Mouse (Mus musculus): ENCODE measurements around the gene Rapgef2. TPM values are rescaled to one million over a fixed set of nuclear protein-coding genes. Genes with fewer than 3 reads are reported as not detected.

Rapgef2 gene
- polyA plus RNA-seq, 2 experiments, result 7.6 to 12.5 TPM

DNA sequence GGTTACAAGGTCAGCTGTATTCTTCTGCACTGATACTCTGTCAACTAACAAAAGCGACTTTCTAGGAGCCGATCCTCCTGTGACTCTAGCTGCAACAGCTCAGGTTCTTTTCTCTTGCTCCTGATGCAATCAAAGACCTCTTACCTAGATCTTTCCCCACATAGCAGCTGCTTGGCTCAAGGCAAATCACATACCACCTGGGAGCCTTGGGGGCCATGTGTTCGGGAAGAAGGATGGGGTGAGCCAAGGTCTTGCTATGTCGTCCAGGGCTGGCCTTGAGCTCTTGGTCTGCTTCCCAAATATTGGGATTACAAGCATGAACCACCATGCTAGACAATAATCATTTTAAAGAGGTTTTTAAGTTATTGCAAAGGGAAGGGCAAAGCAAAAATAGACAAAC, 11.0 kb upstream of the Rapgef2 start:
- H3K9me3 ChIP-seq (ENCODE audit: control insufficient read depth, low read length), result no peaks in the 10 kb centered on the region
- DNase-seq (ENCODE audit: low spot score) (no peak), ATAC-seq (ENCODE audit: low FRiP score, low read depth) (no peak)
- no peaks in the 10 kb centered on the region for H3K36me3 ChIP-seq (ENCODE audit: control insufficient read depth, insufficient read depth, low read length)
- H3K4me2 ChIP-seq (replicated peaks; ENCODE audit: low read depth, low read length, severe bottlenecking), result no peak overlapping the region
- TF ChIP-seq POLR2A (IDR thresholded peaks at IDR 0.05; ENCODE audit: borderline replicate concordance, extremely low read depth, insufficient read depth, insufficient read length), result no peak
- no peak overlapping the region for H3K27ac ChIP-seq (replicated peaks; ENCODE audit: low read depth, low read length)
- no peaks in the 10 kb centered on the region for H3K27me3 ChIP-seq (ENCODE audit: control insufficient read depth, insufficient read depth, low read length)
- H3K4me3 ChIP-seq (replicated peaks; ENCODE audit: low read length), result no peak overlapping the region
- H3K9ac ChIP-seq (ENCODE audit: low read depth, low read length, severe bottlenecking), result no peak overlapping the region
- WGBS, result 75% methylated on average over 4 of the region's 4 CpGs
- H3K4me1 ChIP-seq (ENCODE audit: control insufficient read depth, insufficient read depth, low read length), result no peaks in the 10 kb centered on the region

- no peak overlapping the region for H3K27ac ChIP-seq (replicated peaks; ENCODE audit: low read depth, low read length)
- H3K4me2 ChIP-seq (replicated peaks; ENCODE audit: low read depth, low read length, severe bottlenecking), result no peak overlapping the region
- TF ChIP-seq POLR2A (IDR thresholded peaks at IDR 0.05; ENCODE audit: borderline replicate concordance, extremely low read depth, insufficient read depth, insufficient read length), result no peak
- no peak overlapping the region for H3K9ac ChIP-seq (ENCODE audit: low read depth, low read length, severe bottlenecking)
- no peaks in the 10 kb centered on the region for H3K9me3 ChIP-seq (ENCODE audit: control insufficient read depth, low read length)
- DNase-seq (ENCODE audit: low spot score), result no peak
- no peaks in the 10 kb centered on the region for H3K36me3 ChIP-seq (ENCODE audit: control insufficient read depth, insufficient read depth, low read length)
- H3K4me3 ChIP-seq (replicated peaks; ENCODE audit: low read length), result no peak overlapping the region
- H3K27me3 ChIP-seq (ENCODE audit: control insufficient read depth, insufficient read depth, low read length), result no peaks in the 10 kb centered on the region
- no peak for ATAC-seq (ENCODE audit: low FRiP score, low read depth)
- WGBS, result 72% methylated on average over 3 of the region's 3 CpGs
- H3K4me1 ChIP-seq (ENCODE audit: control insufficient read depth, insufficient read depth, low read length), result no peaks in the 10 kb centered on the region
Measured at GRCm38 (mm10) chr3:79296586-79296985, 10.3 kb upstream of the Rapgef2 start.

- WGBS, result 72% methylated on average over 5 of the region's 5 CpGs
- H3K27me3 ChIP-seq (ENCODE audit: control insufficient read depth, insufficient read depth, low read length), result no peaks in the 10 kb centered on the region
- ATAC-seq (ENCODE audit: low FRiP score, low read depth) (no peak), DNase-seq (ENCODE audit: low spot score) (no peak)
- H3K4me2 ChIP-seq (replicated peaks; ENCODE audit: low read depth, low read length, severe bottlenecking), result no peak overlapping the region
- H3K9me3 ChIP-seq (ENCODE audit: control insufficient read depth, low read length), result no peaks in the 10 kb centered on the region
- TF ChIP-seq POLR2A (IDR thresholded peaks at IDR 0.05; ENCODE audit: borderline replicate concordance, extremely low read depth, insufficient read depth, insufficient read length), result no peak
- H3K36me3 ChIP-seq (ENCODE audit: control insufficient read depth, insufficient read depth, low read length), result no peaks in the 10 kb centered on the region
- H3K4me3 ChIP-seq (replicated peaks; ENCODE audit: low read length), result no peak overlapping the region
- no peak overlapping the region for H3K9ac ChIP-seq (ENCODE audit: low read depth, low read length, severe bottlenecking)
- no peak overlapping the region for H3K27ac ChIP-seq (replicated peaks; ENCODE audit: low read depth, low read length)
- no peaks in the 10 kb centered on the region for H3K4me1 ChIP-seq (ENCODE audit: control insufficient read depth, insufficient read depth, low read length)
Measured at GRCm38 (mm10) chr3:79296049-79296448, 9.7 kb upstream of the Rapgef2 start.

DNA sequence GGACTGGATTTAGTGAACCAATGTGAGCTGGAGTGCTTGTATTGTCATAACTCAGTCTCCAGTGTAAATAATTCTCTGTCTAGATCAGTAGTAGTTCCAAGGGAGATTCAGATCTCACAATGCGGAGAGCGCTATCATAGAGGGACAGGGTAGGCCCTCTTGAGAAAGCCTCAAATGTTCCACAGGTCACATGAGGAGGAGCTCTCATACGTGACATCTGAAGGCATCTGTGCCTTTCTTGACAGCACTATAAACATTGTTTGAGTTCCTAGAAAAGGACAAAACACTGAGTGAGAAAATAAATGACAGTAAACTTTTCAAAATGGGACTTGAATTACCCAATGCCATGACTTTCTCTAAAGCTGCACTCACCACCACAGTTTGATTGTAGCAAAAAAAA, 8.4 kb upstream of the Rapgef2 start:
- no peak for TF ChIP-seq POLR2A (IDR thresholded peaks at IDR 0.05; ENCODE audit: borderline replicate concordance, extremely low read depth, insufficient read depth, insufficient read length)
- no peaks in the 10 kb centered on the region for H3K4me1 ChIP-seq (ENCODE audit: control insufficient read depth, insufficient read depth, low read length)
- no peaks in the 10 kb centered on the region for H3K27me3 ChIP-seq (ENCODE audit: control insufficient read depth, insufficient read depth, low read length)
- no peak overlapping the region for H3K27ac ChIP-seq (replicated peaks; ENCODE audit: low read depth, low read length)
- H3K4me2 ChIP-seq (replicated peaks; ENCODE audit: low read depth, low read length, severe bottlenecking), result no peak overlapping the region
- no peaks in the 10 kb centered on the region for H3K9me3 ChIP-seq (ENCODE audit: control insufficient read depth, low read length)
- ATAC-seq (ENCODE audit: low FRiP score, low read depth) (no peak), DNase-seq (ENCODE audit: low spot score) (no peak)
- WGBS, result 91% methylated on average over 3 of the region's 3 CpGs
- H3K4me3 ChIP-seq (replicated peaks; ENCODE audit: low read length), result no peak overlapping the region
- no peak overlapping the region for H3K9ac ChIP-seq (ENCODE audit: low read depth, low read length, severe bottlenecking)
- no peaks in the 10 kb centered on the region for H3K36me3 ChIP-seq (ENCODE audit: control insufficient read depth, insufficient read depth, low read length)

DNA sequence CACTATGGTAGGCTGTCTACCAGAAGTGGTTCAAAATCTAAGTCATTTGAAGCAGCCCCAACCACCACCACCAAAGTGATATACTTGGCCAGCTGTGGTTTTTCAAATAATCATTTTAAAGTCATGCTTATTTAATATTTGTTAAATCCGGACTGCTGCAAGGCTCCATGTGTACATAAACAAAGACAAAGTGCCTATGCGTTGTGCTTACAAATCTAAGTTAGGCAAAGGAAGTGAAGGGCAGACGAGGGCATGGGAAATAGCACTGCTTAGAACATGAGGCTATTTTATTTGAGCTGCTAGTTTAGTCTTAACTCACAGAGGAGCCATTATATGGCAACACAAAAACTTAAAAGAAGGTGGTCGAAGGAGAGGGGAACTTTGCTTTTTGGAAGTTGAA, 6.7 kb upstream of the Rapgef2 start:
- H3K9ac ChIP-seq (ENCODE audit: low read depth, low read length, severe bottlenecking), result no peak overlapping the region
- H3K27ac ChIP-seq (replicated peaks; ENCODE audit: low read depth, low read length), result no peak overlapping the region
- TF ChIP-seq POLR2A (IDR thresholded peaks at IDR 0.05; ENCODE audit: borderline replicate concordance, extremely low read depth, insufficient read depth, insufficient read length), result no peak
- H3K4me2 ChIP-seq (replicated peaks; ENCODE audit: low read depth, low read length, severe bottlenecking), result no peak overlapping the region
- no peak for DNase-seq (ENCODE audit: low spot score)
- no peaks in the 10 kb centered on the region for H3K27me3 ChIP-seq (ENCODE audit: control insufficient read depth, insufficient read depth, low read length)
- ATAC-seq (ENCODE audit: low FRiP score, low read depth), result no peak
- no peaks in the 10 kb centered on the region for H3K36me3 ChIP-seq (ENCODE audit: control insufficient read depth, insufficient read depth, low read length)
- 63% methylated on average over 4 of the region's 4 CpGs for WGBS
- H3K4me1 ChIP-seq (ENCODE audit: control insufficient read depth, insufficient read depth, low read length), result peaks cover 1% of the 10 kb centered on the region; the same call in 1 of the 2 replicates
- H3K4me3 ChIP-seq (replicated peaks; ENCODE audit: low read length), result no peak overlapping the region
- no peaks in the 10 kb centered on the region for H3K9me3 ChIP-seq (ENCODE audit: control insufficient read depth, low read length)

DNA sequence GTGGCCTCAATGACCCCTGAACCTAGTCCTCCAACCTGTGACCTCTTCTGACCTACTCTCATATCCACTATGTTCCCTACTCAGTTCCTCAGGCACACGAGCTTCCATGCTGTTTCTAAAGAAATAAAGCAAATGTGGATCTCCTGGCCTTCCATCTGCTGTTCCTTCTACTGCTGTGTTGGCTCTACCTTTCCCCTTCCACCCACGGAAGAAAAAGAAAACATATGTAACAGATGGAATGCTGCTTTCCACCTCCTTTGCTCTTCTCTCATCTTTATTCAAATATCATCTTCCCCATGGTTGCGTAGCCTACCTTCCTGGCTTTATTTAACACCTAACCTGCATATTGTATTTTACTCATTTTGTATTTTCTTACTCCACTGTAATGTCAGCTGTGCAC, 2.7 kb upstream of the Rapgef2 start:
- H3K27ac ChIP-seq (replicated peaks; ENCODE audit: low read depth, low read length), result no peak overlapping the region
- H3K4me2 ChIP-seq (replicated peaks; ENCODE audit: low read depth, low read length, severe bottlenecking), result no peak overlapping the region
- ATAC-seq (ENCODE audit: low FRiP score, low read depth) (no peak), DNase-seq (ENCODE audit: low spot score) (no peak)
- H3K27me3 ChIP-seq (ENCODE audit: control insufficient read depth, insufficient read depth, low read length), result no peaks in the 10 kb centered on the region
- H3K36me3 ChIP-seq (ENCODE audit: control insufficient read depth, insufficient read depth, low read length), result no peaks in the 10 kb centered on the region
- no peak for TF ChIP-seq POLR2A (IDR thresholded peaks at IDR 0.05; ENCODE audit: borderline replicate concordance, extremely low read depth, insufficient read depth, insufficient read length)
- peaks cover 19% of the 10 kb centered on the region for H3K4me1 ChIP-seq (ENCODE audit: control insufficient read depth, insufficient read depth, low read length)
- no peaks in the 10 kb centered on the region for H3K9me3 ChIP-seq (ENCODE audit: control insufficient read depth, low read length)
- 73% methylated on average over 3 of the region's 3 CpGs for WGBS
- no peak overlapping the region for H3K9ac ChIP-seq (ENCODE audit: low read depth, low read length, severe bottlenecking)
- no peak overlapping the region for H3K4me3 ChIP-seq (replicated peaks; ENCODE audit: low read length)

Data from limb, embryonic 14.5 days (tissue).